Mouse (Mus musculus) limb, embryonic 14.5 days (tissue): ENCODE results near the gene Hbb-bh1. TPM values are rescaled to one million over a fixed set of nuclear protein-coding genes. Genes with fewer than 3 reads are reported as not detected.
"Not testable (repeated sequence)": the region's sequence is repeated elsewhere in the genome, so short reads cannot be mapped to it uniquely, and the experiment has no call there.

Source experiments
- ATAC-seq: fragments of 200-750 bp; cut with Nextera tagmentation; 2 replicates; pipeline ENCODE4 v1.8.0; 2017; ENCODE audit warnings: low read depth, moderate number of reproducible peaks, moderate TSS enrichment; ENCODE audit not compliant: low FRiP score
- DNase-seq: peaks from one replicate; pipeline ENCODE4 v3.0.0-alpha.2; 2015; ENCODE audit warnings: low spot score
- H3K27ac ChIP-seq: fragments of 300-500 bp; sonication (generic); replicated peaks from 2 replicates; pipeline ENCODE4 v1.5.1; 2014; ENCODE audit warnings: low read depth, mild to moderate bottlenecking, low read length, moderate library complexity, mixed read lengths
- H3K27me3 ChIP-seq: fragments of 300-500 bp; sonication (generic); 2 replicates; pipeline ENCODE4 v1.6.1; 2014; ENCODE audit warnings: low read length, mixed read lengths; ENCODE audit not compliant: control insufficient read depth, insufficient read depth
- H3K36me3 ChIP-seq: fragments of 300-500 bp; sonication (generic); 2 replicates; pipeline ENCODE4 v1.6.1; 2014; ENCODE audit warnings: mild to moderate bottlenecking, low read length, moderate library complexity, mixed read lengths; ENCODE audit not compliant: control insufficient read depth, insufficient read depth
- H3K4me1 ChIP-seq: fragments of 300-500 bp; sonication (generic); 2 replicates; pipeline ENCODE4 v1.6.1; 2014; ENCODE audit warnings: antibody characterized with exemption, low read length, mixed read lengths; ENCODE audit not compliant: control insufficient read depth, insufficient read depth
- H3K4me2 ChIP-seq: fragments of 300-500 bp; sonication (generic); replicated peaks from 2 replicates; pipeline ENCODE4 v1.6.1; 2014; ENCODE audit warnings: low read depth, mild to moderate bottlenecking, low read length, moderate library complexity; ENCODE audit not compliant: severe bottlenecking
- H3K4me3 ChIP-seq: fragments of 300-500 bp; sonication (generic); replicated peaks from 2 replicates; pipeline ENCODE4 v1.5.1; 2014; ENCODE audit warnings: low read length
- H3K9ac ChIP-seq: fragments of 300-500 bp; sonication (generic); 2 replicates; pipeline ENCODE4 v1.6.1; 2014; ENCODE audit warnings: mild to moderate bottlenecking, low read depth, low read length, moderate library complexity; ENCODE audit not compliant: severe bottlenecking
- H3K9me3 ChIP-seq: fragments of 300-500 bp; sonication (generic); 2 replicates; pipeline ENCODE4 v1.6.1; 2016; ENCODE audit warnings: low read length; ENCODE audit not compliant: control insufficient read depth
- POLR2A ChIP-seq: fragments of 200-500 bp; IDR thresholded peaks from 2 replicates; pipeline ENCODE4 v1.8.0; 2012; ENCODE audit warnings: inconsistent platforms, mild to moderate bottlenecking, moderate library complexity, borderline replicate concordance; ENCODE audit not compliant: insufficient read depth, insufficient read length; ENCODE audit errors: extremely low read depth
- WGBS: fragments of 180-500 bp; shearing (Covaris S2); extraction: QIAGEN DNeasy Blood & Tissue Kit; methylation state at CpG from one replicate; pipeline ENCODE4 v1.1.7; 2014; 5-methylcytosine and 5-hydroxymethylcytosine counted together
- polyA plus RNA-seq, 2 experiments: library from polyadenylated mRNA; depleted of rRNA in 1 of 2; stranded (reverse) in 1 of 2; unstranded in 1 of 2; fragments of >200 nt; fragmentation: Nextera tagmentation in 1 of 2; extraction: Ambion mirVana in 1 of 2; gene quantifications; 2 replicates each; pipeline versions ENCODE4 v1.2.1 to v1.2.3; 2012 to 2014

Hbb-bh1 gene
- polyA plus RNA-seq, 2 experiments = 8.4 to 12.0 TPM

DNA sequence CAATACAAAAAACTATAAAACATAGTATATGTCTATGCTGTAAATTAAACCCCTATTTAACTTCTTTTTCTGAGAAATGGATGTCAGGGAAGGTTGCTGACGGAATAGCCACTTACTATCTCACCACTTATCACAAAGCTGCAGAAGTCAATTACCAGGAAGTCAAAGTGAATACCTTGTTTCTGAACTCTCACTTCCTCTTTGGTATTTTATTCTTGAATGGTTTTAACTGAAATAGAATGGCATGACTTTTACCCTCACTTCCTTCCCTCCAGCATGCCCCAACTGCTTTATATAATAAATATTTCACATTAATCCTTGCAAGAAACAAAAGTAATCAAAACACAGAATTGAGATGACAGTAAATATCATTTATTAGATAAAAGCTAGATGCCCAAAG lies 30.8 kb downstream of the Hbb-bh1 start:
- H3K9ac ChIP-seq = no peak overlapping the region
- H3K4me2 ChIP-seq = no peak overlapping the region
- WGBS = 63% methylated on average over 1 of the region's 1 CpGs
- no peaks in the 10 kb centered on the region for H3K36me3 ChIP-seq
- H3K4me3 ChIP-seq = no peak overlapping the region
- H3K9me3 ChIP-seq = no peaks in the 10 kb centered on the region
- no peaks in the 10 kb centered on the region for H3K27me3 ChIP-seq
- no peak for TF ChIP-seq POLR2A
- no peak for ATAC-seq
- no peak overlapping the region for H3K27ac ChIP-seq
- DNase-seq = no peak
- no peaks in the 10 kb centered on the region for H3K4me1 ChIP-seq

DNA sequence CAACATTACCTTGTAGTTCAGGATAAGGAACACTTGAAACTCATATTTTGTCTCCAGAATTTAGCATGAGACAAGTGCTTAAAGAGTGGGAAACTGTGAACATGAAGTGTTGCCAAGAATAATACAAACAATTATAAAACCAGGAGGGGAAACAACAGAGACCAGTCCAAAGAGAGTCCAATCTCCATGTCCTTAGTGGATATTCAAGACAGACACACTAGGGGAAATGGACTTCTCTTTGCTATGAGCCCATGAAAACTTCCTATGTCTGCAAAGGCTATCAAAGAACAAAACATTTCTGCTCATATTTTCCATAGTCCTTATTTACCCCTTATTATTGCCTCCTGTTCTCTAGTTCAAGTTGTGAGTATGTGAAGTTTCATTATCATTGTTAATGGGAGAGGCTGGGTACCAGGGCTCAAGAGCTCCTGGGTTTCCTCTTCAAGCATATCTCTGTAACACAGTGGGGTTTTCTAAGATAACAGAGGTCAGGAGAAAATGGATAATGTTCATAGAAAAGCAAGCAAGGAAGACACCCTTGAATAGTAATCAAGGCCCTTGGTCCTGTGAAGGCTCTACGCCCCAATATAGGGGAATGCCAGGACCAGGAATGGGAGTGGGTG lies 31.6 kb downstream of the Hbb-bh1 start:
- ATAC-seq (no peak), DNase-seq (no peak)
- 94% methylated on average over 1 of the region's 1 CpGs for whole genome bisulfite sequencing
- Histone ChIP-seq H3K36me3 (no peaks in the 10 kb centered on the region), H3K27me3 (no peaks in the 10 kb centered on the region), H3K9ac (no peak overlapping the region), H3K9me3 (no peaks in the 10 kb centered on the region), H3K4me1 (no peaks in the 10 kb centered on the region), H3K27ac (no peak overlapping the region), H3K4me2 (no peak overlapping the region), H3K4me3 (no peak overlapping the region)
- TF ChIP-seq POLR2A = no peak

DNA sequence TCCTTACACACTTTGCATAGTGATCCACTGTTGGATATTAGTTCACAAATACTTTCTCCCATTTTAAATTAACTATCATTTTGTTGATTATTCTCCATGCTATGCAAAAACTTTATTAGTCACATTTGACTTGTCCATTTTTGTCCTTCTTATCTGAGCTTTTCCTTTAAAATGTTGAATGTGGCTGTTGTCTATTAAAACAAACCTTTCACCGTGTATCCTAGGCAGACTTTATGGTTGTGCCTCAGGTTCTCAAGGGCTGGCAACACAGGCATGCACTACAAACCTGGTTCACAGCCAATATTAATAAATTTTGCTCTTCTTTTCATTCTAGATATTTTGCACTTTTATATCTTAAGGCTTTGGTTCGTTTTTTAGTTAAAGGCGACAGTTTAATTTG lies 32.2 kb downstream of the Hbb-bh1 start:
- Histone ChIP-seq H3K9ac (no peak overlapping the region), H3K4me2 (no peak overlapping the region), H3K4me1 (no peaks in the 10 kb centered on the region), H3K27me3 (no peaks in the 10 kb centered on the region), H3K36me3 (no peaks in the 10 kb centered on the region), H3K4me3 (no peak overlapping the region), H3K9me3 (no peaks in the 10 kb centered on the region), H3K27ac (no peak overlapping the region)
- no peak for ATAC-seq
- no peak for DNase-seq
- WGBS = 76% methylated on average over 3 of the region's 3 CpGs
- no peak for TF ChIP-seq POLR2A

DNA sequence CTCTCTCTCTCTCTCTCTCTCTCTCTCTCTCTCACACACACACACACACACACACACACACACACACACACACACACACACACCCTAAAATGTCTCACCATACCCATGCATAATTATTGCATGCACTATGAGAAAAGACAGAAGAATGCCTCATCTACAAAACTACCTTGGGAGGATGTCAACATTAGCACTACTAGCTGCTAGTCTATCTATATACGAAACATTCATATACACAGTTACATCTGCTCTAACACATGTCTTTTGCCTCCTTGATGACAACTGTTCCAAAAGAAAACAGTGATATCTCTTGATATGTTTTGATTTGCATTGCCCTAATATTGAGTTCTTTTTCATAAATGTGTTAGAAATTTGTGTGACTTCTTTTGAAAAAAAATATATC lies 32.7 kb downstream of the Hbb-bh1 start:
- no peaks in the 10 kb centered on the region for H3K27me3 ChIP-seq
- no peak for TF ChIP-seq POLR2A
- H3K9me3 ChIP-seq = no peaks in the 10 kb centered on the region
- H3K9ac ChIP-seq = no peak overlapping the region
- H3K36me3 ChIP-seq = no peaks in the 10 kb centered on the region
- WGBS = 88% methylated on average over 1 of the region's 1 CpGs
- H3K27ac ChIP-seq = no peak overlapping the region
- DNase-seq (no peak), ATAC-seq (no peak)
- no peaks in the 10 kb centered on the region for H3K4me1 ChIP-seq
- no peak overlapping the region for H3K4me2 ChIP-seq
- no peak overlapping the region for H3K4me3 ChIP-seq

DNA sequence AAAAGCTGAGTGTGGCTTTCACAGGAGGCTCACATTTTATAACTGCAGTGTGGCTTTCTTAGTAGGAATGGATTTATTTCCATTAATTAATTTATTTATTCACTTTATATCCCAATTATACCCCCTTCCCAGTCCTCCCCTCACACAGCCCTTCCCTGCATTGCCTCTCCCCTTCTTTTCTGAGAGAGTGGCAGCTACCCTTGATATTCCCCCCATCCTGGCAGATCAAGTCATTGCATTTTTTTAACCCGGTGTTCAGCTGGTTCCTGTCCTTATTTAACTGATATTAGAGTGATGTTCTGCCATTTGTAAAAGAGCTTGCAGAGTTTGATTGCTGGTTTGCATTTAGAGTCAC lies 33.2 kb downstream of the Hbb-bh1 start:
- Histone ChIP-seq H3K9me3 (no peaks in the 10 kb centered on the region), H3K4me1 (no peaks in the 10 kb centered on the region), H3K27ac (no peak overlapping the region), H3K27me3 (no peaks in the 10 kb centered on the region), H3K9ac (no peak overlapping the region), H3K36me3 (no peaks in the 10 kb centered on the region), H3K4me3 (no peak overlapping the region), H3K4me2 (no peak overlapping the region)
- WGBS = 64% methylated on average over 1 of the region's 1 CpGs
- no peak for TF ChIP-seq POLR2A
- ATAC-seq (no peak), DNase-seq (no peak)

DNA sequence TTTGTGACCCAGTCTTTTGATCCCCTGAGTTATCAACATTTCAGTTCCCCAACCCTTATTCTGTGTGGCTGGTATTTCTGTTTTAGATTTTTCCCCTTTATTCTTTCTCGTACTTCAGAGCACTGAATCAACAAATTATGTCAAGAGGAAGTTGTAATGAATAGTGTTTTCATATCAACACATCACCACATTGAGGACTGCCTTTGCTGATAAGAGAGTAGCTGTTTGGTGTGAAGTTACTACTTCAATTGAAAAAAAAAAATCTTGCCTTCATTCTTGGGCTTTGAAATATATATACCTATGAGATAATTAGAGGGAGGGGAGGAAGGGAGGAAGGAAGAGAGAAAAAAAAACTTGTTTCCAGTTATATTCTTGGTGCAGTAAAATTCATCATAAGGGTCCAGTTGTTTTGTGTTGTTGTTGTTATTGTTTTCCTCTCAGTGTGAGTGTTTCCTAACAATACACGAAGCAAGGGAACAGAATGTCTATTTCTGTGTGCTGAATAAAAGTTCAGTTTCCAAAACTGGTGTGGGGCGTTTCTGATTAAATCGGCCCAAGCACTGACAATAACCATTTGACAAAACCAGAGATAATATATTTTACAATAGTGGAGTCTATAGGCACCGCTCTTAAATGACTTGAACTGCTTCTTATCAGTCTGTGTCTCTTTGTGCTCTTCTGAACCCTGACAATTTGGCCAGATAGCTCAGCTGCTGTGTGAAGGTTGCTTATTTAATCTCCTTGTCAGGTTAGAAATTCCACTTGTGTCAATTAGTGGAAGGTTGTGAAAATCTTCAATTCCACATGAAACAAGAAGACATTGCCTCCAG lies 33.8 kb downstream of the Hbb-bh1 start:
- no peak for TF ChIP-seq POLR2A

DNA sequence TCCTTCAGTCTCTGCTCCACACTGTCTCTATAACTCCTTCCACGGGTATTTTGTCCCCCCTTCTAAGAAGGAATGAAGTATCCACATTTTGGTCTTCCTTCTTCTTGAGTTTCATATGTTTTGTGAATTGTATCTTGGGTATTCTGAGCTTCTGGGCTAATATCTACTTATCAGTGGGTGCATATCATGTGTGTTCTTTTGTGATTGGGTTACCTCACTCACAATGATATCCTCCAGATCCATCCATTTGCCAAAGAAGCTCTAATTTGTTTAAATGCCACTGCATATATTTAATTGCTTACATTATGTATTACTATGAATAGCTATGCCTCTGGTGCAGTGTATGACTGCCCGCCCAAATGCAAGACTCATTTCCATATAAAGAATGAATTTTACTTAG lies 34.8 kb downstream of the Hbb-bh1 start:
- DNase-seq, H3K9me3 ChIP-seq, H3K27ac ChIP-seq, H3K4me1 ChIP-seq, H3K4me2 ChIP-seq, H3K27me3 ChIP-seq, ATAC-seq, H3K4me3 ChIP-seq, H3K36me3 ChIP-seq, H3K9ac ChIP-seq: not testable (repeated sequence)
- 59% methylated on average over 2 of the region's 2 CpGs for WGBS

More for the DNA sequence above, 33.8 kb downstream of the Hbb-bh1 start:
- no peak overlapping the region for H3K9ac ChIP-seq
- no peaks in the 10 kb centered on the region for H3K36me3 ChIP-seq
- H3K4me1 ChIP-seq = no peaks in the 10 kb centered on the region
- 70% methylated on average over 5 of the region's 5 CpGs for WGBS
- no peak for ATAC-seq
- no peaks in the 10 kb centered on the region for H3K9me3 ChIP-seq
- DNase-seq = no peak
- no peak overlapping the region for H3K4me2 ChIP-seq
- no peak overlapping the region for H3K27ac ChIP-seq
- no peak overlapping the region for H3K4me3 ChIP-seq
- no peaks in the 10 kb centered on the region for H3K27me3 ChIP-seq
